Mouse (Mus musculus) bone marrow macrophage, adult 2 months (primary cell): ENCODE data around the gene 1700001C02Rik.

Source experiments
- CTCF ChIP-seq: IDR thresholded peaks from 2 replicates; pipeline ENCODE4 v1.5.1; 2012; ENCODE audit warnings: low read depth, mild to moderate bottlenecking, low read length, moderate library complexity
- POLR2A ChIP-seq: IDR thresholded peaks from 2 replicates; pipeline ENCODE4 v1.6.1; 2012; ENCODE audit warnings: mild to moderate bottlenecking, low read depth, low read length, borderline replicate concordance

GRCm38 (mm10) chr5:30490215-30490614 lies 24.4 kb downstream of the 1700001C02Rik start:
- TF ChIP-seq CTCF (no peak), POLR2A (no peak)
